Mouse (Mus musculus): ENCODE measurements around the gene Il13.
A peak's percentile ranks its signal among the peaks of the same experiment; 100 is the strongest.

Il13 gene

DNA sequence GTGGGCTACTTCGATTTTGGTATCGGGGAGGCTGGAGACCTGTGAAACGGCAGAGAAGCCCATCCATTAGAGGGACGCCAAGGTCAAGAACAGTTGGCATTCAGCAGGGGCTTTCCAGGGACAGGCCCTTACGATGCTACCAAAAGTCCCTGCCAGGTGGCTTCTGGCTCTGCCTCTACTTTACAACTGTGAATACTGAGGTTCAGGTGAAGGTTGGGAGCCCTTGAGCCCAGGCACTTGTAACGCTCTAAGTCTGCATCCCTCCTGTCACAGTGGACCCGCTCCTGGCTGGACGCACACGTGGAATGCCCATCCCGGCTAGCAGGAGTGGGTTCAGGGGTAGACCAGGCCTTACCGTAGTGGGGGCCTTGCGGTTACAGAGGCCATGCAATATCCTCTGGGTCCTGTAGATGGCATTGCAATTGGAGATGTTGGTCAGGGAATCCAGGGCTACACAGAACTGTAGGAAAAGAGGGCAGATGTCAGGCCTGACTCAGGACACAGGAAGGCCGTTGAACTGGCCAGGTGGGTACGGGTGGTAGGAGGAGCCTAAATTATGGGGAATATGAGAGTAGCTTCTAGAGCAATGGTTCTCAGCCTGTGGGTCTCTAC is 2.3 kb downstream of the Il13 start:
- no peak for DNase-seq (ENCODE audit: low read depth, low spot score)

DNA sequence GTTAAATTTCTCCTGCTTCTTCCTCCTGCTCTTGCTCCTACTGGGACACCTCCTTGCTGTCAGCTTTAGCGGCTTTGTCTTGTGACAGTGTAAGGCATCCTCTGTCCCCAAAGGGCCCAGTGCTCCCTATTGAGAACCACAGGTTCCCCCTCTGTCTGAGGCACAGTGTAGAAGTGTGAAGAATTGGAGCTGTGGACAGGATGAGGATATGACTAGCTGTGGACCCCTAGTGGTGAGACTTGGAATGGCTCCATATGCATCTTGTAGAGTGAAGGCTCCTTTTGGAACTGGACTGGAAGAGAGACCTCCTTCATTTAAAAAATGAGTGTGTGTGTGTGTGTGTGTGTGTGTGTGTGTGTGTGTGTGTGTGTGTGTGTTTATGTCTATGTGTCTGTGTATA is 6.6 kb downstream of the Il13 start:
- DNase-seq (ENCODE audit: low read depth, low spot score): peak; percentile 89

DNA sequence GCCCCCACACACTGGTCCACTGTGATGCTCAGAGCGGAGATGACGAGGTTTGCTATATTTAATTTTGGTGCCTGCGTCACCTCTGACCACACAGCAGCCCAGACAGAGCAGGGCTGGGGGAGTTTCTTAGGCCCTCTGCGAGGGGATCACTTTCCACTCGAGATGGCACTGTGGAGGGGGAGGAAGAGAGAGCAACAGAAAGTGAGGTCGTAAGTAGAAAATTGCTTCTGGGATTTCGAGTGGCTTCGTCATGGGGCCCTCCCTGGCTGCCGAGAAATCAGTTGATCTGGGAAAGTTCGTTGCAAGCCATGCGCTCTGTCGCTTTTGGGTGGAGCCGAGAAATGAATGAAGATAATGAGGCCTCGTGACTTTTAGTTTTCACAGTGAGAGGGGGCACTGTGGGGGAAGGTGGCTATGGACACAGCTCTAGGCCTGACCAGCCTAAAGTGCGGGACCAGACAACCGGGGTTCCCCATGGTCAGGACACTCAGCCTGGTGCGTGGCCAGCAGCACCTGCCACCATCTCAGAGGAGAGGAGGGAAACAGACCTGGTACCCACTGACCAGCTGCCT is 7.6 kb downstream of the Il13 start:
- no peak for DNase-seq (ENCODE audit: low read depth, low spot score)

DNA sequence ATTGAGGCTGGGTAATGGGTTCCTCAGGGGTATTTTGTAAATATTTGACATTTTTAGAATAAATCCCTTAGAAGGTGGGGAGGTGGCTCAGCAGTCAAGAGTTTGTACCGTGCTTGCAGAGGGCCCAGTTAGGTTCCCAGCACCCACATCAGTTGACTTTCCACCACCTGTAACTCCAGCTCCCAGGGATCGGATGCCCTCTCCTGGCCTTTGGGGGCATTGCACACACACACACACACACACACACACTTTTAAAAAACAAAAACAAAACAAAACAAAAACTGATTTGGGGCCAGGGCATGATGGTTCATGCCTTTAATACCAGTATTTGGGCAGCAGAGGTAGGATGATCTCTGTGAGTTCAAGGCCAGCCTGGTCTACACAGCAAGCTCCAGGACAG is 10.4 kb downstream of the Il13 start:
- no peak for DNase-seq (ENCODE audit: low read depth, low spot score)

DNA sequence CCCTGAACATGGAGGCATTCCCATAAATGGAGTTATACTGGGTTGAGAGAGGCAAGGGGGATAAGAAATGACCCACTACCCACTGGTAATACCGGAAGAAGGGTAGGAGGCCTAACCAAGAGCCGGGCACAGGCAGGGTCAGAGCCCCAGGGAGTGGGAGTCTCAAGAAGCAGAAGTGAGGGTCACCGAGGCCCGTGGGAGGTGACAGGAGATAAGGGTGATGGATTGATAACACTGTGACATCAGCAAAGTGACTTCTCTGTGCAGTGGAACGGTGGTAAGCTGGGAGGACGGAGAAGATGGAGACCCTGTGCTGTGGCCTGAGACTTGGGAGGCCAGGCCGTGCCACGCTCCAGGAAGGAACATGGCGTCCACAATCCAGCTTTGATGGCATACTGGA is 10.9 kb downstream of the Il13 start:
- no peak for DNase-seq (ENCODE audit: low read depth, low spot score)

DNA sequence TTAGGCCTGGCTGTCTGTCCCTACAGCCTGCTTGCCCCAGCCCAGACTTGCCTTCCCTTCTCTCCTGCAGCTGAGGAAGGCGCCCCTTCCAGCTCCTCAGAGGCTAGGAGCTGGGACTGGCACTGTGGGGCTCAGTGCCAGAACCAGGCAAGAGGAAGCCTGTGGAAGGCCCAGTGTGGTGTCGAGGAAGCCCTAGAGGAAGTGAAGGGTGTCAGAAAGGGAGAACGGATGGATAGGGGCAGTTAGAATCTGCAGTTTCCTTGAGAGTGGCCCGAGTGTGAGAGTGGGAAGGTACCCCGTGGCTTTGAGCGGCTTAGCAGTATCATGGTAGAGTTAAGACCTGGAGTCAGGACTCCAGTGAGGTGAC is 12.1 kb downstream of the Il13 start:
- no peak for DNase-seq (ENCODE audit: low read depth, low spot score)

DNA sequence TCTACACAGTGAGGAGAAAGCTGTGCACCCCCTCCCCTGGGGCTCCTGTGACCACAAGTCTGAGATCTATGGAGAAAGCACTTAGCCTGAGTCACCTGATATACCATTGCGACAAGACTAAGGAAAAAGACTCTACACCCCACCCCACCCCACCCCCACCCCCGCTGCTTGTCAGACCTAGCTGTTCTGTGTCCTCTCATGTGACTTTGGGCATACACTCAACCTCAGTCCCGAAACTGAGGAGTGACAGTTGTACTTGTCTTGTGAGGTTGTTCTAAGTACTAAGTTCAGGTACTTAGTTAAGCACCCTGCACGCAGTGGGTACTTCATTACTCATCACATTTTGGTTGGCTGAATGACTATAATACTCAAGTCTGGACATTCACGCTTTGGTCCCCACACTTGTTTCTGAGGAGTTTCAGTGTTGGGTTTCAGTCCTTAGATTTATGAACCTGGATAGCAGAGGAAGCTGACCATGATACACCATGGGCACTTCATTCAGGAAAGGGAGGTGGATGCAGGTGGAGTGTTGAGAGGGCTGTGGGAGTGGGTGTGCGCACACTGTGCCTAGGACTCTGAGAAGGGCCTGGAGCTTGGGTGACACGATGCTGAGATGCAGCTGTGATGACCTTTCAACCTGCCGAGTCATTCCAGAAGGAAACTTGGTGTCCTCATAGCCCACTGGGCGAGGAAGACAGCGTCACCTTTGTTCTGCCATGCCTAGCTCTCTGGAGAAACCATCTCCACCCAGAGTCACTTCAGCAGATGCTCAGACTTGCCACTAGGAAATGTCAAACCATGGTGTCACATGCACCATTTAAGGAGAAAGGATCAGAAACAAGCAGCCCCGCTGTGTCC is 12.7 kb downstream of the Il13 start:
- DNase-seq (ENCODE audit: low read depth, low spot score): no peak

DNA sequence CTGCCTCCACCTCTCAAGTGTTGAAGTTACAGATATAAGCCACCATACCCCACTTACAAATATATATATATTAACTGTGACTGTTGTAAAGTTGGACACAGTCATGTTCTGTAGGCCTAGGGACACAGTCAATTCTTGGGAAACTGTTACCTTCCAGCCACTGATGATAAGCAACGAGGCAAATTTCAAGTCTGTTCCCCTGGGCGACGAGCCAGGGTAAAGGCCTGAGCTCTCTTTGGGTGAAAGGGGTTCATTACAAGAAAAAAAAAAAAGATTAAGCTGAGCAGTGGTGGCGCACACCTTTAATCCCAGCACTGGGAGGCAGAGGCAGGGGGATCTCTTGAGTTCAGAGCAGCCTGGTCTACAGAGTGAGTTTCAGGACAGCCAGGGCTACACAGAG is 14.4 kb downstream of the Il13 start:
- DNase-seq (ENCODE audit: low read depth, low spot score): no peak

DNA sequence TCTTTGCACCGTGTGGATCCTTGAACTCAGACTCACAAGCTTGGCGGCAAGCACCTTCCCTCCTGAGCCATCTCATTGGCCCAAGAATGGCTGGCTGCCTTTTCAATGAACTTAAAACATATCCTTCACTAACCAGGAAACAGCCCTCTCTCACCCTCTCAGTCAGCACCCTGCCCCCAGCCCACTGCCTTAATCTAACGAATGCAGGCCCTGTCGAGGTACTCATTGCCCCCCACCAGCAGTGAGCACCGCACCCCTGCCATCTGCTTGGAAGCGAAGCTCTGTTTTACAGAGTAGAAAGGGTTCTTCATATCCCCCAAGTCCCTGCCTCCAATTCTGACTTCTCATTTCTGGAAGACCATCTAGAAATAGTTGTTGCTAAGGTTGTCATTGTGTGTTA is 15.1 kb downstream of the Il13 start:
- DNase-seq (ENCODE audit: low read depth, low spot score): no peak

DNA sequence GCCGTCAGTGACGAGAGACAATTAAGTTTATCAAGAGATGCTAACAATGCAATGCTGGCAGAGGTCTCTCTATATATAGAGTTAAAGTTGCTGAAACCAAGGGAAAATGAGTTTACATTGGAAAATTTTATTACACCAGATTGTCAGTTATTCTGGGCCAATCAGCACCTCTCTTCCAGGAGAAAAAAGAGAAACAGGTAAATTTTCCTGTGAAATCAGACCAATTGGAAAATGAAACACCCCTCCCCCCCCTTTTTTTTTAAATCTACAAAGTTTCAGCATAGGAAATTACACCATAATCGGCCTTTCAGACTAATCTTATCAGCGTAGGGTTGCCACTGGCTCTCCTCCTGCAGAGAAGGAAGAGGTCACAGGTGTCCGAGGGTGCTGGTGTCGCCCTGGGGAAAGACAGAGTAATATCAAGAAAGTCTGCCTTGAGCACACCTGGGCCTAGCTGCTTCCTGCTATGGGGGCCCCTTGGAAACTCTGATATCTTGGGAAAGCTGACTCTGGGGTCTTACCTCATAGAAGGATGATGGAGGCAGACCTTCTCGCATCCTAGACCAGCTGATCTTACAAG is 15.8 kb downstream of the Il13 start, which contains the start of gene Il4:
Gene Il4 (minus strand): TSS at position 51 of the 580 bp plus-strand sequence.
- no peak for DNase-seq (ENCODE audit: low read depth, low spot score)

DNA sequence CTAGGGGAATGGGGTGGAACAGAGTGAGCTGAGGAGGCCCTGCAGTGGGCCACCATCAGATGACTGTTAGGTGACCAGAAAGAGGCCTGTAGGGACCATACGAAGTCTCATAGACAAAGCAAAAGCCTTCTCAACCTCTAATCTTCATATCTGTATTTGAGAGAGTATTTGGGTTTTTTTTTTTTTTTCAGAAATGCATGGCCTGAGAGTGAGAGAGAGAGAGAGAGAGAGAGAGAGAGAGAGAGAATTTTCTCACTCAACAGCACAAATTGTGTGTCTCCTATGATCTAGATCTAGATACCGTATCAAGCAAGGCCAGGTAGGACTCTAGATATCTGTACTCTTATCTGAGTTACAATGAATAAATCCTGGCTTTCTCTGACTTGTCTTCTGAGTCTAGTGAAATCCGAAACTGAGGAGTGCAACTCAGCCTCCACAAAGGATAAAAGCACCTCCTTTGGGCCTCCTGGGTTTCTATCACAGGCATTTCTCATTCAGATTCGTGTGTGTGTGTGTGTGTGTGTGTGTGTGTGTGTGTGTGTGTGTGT is 16.9 kb downstream of the Il13 start:
- no peak for DNase-seq (ENCODE audit: low read depth, low spot score)

DNA sequence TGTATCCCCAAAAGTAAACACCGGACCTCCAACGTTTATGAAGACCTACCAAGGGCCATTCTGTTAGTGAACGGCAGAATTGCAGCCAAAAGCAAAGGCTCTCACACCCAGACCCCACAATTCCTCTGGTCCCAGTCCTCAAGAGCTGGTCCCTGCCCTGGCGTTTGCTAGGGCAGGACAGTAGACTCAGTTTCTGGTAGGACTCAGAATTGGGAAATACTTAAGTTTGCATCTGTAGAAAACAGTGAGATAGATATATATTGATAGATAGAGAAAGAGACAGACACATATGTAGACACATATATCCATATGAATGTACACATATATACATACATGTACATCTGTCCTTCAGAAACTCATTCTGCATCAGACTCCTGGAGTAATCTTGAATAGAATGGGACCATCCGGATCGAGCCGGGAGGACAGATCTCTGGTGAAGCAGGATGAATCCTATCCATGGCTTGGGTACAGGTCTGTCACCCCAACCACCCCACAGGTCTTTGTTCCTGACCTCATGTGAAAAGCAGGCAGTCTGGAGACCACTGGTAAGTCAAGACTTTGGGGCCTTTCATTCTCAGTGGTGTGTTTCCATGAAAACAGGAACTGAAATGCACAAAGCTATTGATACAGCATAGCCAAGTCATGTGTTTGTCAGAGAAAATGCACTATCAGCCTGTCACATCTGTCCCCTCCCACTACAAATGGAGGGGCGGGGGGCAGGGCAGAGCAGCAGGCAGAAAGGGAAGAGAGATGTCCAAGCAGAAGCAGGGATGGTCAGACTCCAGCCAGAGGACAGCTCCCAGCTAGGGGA is 17.5 kb downstream of the Il13 start:
- DNase-seq (ENCODE audit: low read depth, low spot score): peak; percentile 28

DNA sequence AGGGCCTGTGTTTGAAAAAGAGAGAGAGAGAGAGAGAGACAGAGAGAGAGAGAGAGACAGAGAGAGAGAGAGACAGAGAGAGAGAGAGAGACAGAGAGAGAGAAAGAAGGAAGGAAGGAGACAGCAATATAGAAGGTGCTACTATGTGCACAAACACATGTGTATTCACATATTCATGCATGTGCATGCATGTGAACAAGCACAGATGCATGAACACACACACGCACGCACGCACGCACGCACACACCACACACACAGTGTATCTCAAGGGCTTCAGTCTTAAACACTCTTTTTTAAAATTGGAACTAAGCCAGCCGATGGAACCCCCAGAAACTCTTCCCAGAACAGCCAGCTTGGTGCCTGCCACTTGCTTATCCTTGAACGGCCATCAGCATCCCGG is 18.9 kb downstream of the Il13 start:
- DNase-seq (ENCODE audit: low read depth, low spot score): no peak

DNA sequence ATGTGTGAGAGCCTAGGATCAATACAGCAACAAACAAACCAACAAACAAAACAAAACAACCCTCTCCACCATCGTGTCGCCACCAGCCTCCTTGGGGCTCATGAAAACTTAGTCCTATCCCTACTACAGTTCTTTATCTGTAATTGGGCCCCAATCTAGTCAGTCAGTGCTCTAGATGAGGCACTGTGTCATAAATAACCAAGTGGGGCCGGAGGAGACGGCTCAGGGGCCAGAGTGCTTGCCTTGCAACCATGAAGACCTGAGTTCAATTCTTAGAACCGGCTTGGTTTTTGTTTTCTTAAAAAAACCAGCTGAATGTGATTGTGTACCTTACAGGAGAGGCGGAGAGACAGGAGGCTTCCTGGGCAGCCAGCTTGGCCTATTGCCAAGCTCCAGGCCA is 19.3 kb downstream of the Il13 start:
- DNase-seq (ENCODE audit: low read depth, low spot score): no peak

DNA sequence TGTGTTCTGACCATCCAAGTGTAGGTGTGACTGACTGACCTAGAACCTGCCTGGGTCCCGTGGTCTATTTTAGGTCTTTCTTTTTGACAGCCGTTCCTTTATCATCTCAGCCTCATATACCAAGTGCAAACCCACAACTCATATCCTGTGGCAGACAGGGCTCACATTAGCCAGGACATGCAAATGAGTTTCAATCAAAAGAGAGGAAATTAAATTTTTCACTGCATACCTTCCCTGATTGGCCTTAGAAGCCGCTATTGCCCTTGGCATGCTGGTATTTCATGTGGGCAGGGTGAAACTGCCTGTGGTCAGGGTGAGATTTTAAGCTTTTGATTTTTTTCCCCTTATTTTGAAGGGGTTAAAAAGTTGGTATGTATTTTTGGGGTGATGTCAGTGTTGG is 24.8 kb downstream of the Il13 start:
- peak; percentile 37 for DNase-seq (ENCODE audit: low read depth, low spot score)

DNA sequence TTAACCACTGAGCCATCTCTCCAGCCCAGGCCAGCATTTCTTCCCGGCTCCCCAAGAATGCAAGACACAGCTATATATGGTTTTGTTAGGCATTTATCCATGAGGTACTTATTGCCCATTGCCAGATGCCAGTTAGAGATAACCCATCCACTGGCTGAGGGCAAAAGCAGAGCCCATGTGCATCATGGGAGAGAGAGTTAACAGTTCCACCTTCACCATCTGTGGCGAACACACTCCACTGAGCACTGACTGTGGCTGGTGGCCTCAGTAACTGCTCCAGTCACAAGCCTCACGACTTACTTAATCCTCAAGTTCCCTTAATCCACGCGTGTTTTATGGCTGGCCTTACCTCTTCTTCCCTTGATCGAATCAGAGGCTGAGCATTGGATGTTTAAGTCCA is 25.3 kb downstream of the Il13 start:
- DNase-seq (ENCODE audit: low read depth, low spot score): no peak

DNA sequence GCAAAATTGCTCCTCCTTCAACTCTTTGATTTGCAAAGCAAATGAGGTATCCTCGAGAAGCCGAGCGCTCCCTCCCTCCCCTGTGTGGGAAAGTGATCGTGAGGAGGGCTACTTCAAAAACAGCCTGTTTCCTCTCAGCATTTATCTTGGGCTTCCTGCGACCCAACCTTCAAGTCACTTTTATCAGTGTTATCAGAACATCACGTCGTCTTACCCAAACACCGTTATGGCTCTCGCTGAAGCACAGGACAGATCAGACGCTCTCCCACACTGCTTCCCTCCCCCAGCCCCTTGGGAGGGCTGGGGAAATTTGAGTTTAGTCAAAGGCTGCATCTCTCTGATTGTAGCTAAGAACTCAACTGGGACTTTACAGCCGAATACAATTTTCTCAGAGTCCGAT is 28.9 kb downstream of the Il13 start:
- peak; percentile 43 for DNase-seq (ENCODE audit: low read depth, low spot score)

DNA sequence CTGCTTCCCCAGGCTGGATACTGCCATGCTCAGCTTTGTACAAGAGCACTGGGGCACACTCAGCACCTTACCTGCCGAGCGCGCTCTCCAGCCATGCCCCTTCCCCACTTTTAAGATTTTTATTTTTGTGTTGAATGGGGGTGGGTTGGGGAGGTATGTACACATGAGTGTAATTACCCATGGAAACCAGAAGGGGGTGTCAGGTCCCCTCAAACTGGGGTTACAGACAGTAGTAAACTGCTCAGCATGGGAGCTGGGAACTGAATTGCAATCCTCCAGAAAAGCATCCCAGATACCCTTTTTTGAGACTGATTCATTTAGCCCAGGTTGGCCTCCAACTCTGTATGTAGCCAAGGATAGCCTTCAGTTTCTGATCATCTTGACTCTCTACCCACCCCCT is 29.5 kb downstream of the Il13 start:
- DNase-seq (ENCODE audit: low read depth, low spot score): no peak

DNA sequence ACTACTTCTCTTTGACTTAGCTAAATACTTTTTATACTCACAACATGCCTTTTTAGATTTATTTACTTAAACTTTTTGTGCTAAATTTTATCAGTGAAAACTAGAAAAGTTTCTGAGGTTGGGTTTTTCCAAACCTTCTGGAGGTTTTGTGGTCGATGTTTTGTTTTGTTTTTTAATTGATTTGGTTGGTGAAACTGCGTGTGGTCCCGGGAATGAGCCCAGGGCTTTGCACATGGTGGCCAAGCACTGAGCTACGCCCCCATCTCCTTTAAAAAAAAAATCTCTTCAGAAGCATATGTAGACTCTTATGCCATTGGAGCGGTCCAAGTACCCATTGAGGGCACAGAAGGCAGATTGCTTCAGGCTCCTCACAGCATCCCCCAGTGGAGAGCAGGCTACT is 43.4 kb downstream of the Il13 start:
- no peak for DNase-seq (ENCODE audit: low read depth, low spot score)

DNA sequence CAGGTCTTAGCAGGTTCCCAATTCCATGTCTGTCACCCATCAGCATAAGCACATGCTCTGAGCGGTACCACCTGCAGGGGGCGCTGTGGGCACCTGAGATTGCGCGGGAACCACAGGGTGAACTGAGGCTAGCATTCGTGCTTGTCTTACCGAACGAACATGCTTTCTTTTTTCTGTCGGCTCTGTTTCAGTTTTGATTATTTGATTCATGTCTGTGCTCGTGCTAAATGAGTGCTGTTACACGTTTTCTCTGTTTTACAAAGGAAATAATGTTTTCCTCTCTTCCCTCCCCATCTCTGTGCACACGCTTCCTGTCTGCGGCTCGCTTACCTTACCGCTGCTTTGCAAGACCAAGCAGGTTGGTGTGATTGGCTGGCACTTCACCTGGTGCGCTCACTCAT is 44.1 kb downstream of the Il13 start:
- DNase-seq (ENCODE audit: low read depth, low spot score): peak; percentile 88

DNA sequence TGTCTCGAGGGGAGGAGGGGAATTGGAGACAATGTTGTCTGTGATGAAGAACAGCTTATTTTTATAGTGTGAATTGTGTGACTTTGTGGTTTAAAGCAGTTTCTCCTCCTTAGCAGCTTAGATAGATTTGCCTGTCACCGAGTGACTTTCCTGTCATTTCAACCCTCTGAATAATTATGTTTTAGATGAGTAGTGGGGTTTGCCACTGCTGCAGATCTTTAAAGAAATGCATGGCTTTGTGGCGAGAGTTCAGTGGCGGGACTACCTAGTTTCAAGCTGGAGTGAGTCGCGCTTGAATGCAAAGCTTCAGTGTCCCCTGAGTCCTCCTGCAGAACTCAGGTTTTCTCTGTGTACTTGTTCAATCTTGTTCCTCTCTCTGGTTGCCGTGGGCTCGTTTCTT is 46.2 kb downstream of the Il13 start:
- no peak for DNase-seq (ENCODE audit: low read depth, low spot score)

DNA sequence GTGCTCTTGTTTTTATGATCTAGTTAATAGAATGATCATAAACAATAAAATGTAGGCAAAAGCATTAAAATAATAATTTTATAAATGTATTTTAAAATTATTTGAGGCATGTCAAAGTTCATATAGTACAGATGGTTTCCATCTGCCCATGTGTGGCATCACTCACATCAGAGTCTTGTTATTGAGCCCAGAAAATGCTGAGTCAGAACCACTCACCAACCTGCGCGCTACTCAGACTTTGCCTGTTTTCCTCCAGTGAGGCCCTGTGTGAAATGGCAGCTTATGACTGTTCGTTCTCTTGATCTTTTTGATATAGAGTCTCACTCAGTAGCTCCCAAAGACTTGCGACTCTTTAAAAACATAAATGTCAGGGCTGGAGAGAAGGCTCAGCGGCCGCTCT is 49.0 kb downstream of the Il13 start:
- DNase-seq (ENCODE audit: low read depth, low spot score): no peak
